Mouse (Mus musculus) embryonic facial prominence, embryonic 15.5 days (tissue): ENCODE data around the gene Coro7. TPM values are rescaled to one million over a fixed set of nuclear protein-coding genes. Genes with fewer than 3 reads are reported as not detected.
A peak's percentile ranks its signal among the peaks of the same experiment; 100 is the strongest.

Source experiments
- ATAC-seq: fragments of 200-750 bp; cut with Nextera tagmentation; 2 replicates; pipeline ENCODE4 v1.8.0; 2017; ENCODE audit warnings: low read depth, moderate TSS enrichment; ENCODE audit not compliant: insufficient number of reproducible peaks, low FRiP score, low TSS enrichment
- H3K27ac ChIP-seq: fragments of 300-500 bp; sonication (generic); replicated peaks from 2 replicates; pipeline ENCODE4 v1.5.1; 2015; ENCODE audit warnings: mild to moderate bottlenecking, inconsistent platforms
- H3K27me3 ChIP-seq: fragments of 300-500 bp; sonication (generic); 2 replicates; pipeline ENCODE4 v1.6.1; 2015; ENCODE audit warnings: inconsistent platforms
- H3K36me3 ChIP-seq: fragments of 300-500 bp; sonication (generic); 2 replicates; pipeline ENCODE4 v1.6.1; 2015; ENCODE audit warnings: mild to moderate bottlenecking, inconsistent platforms
- H3K4me1 ChIP-seq: fragments of 300-500 bp; sonication (generic); 2 replicates; pipeline ENCODE4 v1.6.1; 2015; ENCODE audit warnings: inconsistent platforms
- H3K4me2 ChIP-seq: fragments of 300-500 bp; sonication (generic); replicated peaks from 2 replicates; pipeline ENCODE4 v1.6.1; 2015; ENCODE audit warnings: mild to moderate bottlenecking, inconsistent platforms
- H3K4me3 ChIP-seq: fragments of 300-500 bp; sonication (generic); replicated peaks from 2 replicates; pipeline ENCODE4 v1.5.1; 2015; ENCODE audit warnings: mild to moderate bottlenecking, inconsistent platforms
- H3K9ac ChIP-seq: fragments of 300-500 bp; sonication (generic); 2 replicates; pipeline ENCODE4 v1.6.1; 2015; ENCODE audit warnings: inconsistent platforms
- H3K9me3 ChIP-seq: fragments of 300-500 bp; sonication (generic); replicated peaks from 2 replicates; pipeline ENCODE4 v1.6.1; 2016; ENCODE audit warnings: inconsistent platforms
- WGBS: fragments of 180-500 bp; shearing (Covaris S2); methylation state at CpG from one replicate; pipeline ENCODE4 v1.1.7; 2015; 5-methylcytosine and 5-hydroxymethylcytosine counted together
- polyA plus RNA-seq: library from polyadenylated mRNA; unstranded; fragments of >200 nt; fragmentation: Nextera tagmentation; extraction: Ambion mirVana; gene quantifications from 2 replicates; pipeline ENCODE4 v1.2.1, GENCODE M21; 2015

The Coro7 gene
- polyA plus RNA-seq, 1 experiment from 2014 or later: 21.4 TPM

DNA sequence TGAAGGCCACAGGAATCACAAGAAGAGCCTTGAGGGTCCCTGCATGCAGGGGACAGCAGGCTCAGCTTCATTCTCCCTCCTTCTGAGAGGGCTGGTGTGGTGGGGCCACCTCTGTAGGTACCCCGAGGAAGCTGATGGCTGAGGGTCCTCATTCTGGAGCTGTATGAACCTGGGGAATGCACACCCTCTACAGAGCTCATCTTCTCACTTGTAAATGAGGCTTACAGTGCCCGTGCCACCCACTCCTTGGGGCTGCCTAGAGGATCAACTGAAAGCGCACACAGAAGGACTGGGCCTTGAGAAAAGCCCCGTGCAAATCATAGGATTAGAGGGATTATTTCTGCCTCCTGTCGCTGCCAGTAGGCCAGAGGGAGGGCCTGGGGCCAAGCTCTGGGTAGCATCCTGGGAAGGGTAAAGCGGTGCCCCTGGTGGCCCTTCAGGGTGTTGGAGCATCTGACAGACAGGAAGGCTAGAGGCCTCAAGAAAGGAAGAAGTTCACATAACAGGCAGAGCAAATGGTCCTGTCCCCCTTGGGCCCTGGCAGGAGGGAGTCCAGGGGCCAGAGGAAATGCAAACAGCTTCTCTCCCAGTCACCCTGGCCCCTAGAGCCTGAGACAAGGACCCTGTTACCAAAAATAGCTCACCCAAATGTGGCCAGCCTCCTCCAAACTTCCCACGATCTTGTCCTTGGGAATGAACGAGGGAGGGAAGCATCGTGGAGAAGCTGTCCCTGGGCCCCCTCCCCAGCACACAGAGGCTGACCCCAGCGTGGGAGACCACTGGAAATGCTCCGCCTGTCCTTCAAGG is 23.6 kb downstream of the Coro7 start:
- Histone ChIP-seq H3K9ac (no peak overlapping the region), H3K36me3 (peaks cover 22% of the 10 kb centered on the region; the same call in 1 of the 2 replicates), H3K4me3 (no peak overlapping the region), H3K4me1 (peaks cover 81% of the 10 kb centered on the region), H3K9me3 (no peaks in the 10 kb centered on the region), H3K4me2 (no peak overlapping the region; the same call in 1 of the 2 replicates), H3K27me3 (no peaks in the 10 kb centered on the region), H3K27ac (peak overlapping the region; percentile 92)
- 22% methylated on average over 11 of the region's 11 CpGs for WGBS
- ATAC-seq: no peak

DNA sequence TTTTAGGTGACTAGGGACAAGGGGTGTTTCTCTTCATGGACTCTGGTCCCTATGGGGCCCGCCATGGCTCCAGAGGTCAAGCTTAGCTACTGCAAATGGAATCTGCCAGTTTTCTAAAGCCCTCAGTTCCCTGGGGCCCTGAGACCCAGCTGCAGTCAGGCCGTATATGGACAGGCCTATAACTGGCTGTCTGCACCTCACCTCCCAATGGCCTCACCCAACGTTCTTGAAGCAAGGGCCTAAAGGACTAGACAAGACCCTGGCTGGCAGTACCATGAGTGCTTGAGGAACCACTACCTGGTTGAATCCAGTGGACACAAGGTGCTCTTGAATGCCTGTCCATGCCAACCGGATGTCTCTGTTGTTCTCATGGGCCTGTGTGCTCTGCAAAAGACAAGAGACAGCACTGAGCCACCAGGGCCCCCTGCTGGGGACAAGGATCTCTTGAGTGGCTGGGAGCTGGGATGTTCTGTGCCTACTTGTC is 24.3 kb downstream of the Coro7 start:
- H3K36me3 ChIP-seq: peaks cover 25% of the 10 kb centered on the region

DNA sequence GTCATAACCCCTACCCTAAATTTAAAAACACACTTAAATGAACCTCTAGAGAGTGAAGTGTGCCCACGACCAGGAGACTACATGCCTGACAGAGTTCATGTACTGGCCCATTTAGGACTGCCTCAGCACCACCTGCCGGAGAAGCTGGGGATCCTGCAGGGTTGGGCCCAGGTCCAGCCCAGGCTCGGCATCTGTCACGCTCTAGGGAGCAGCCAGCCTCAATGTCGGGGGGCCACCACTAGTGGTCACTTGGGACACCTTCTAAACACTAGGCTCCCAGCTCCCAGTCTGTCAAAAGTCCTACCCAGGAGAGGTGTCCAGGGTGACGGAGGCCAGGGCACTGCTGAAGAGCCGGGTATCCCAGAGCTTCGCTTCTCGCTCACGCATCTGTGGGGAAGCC is 24.9 kb downstream of the Coro7 start:
- WGBS: 83% methylated on average over 10 of the region's 10 CpGs
- peaks cover 91% of the 10 kb centered on the region for H3K4me1 ChIP-seq
- no peak overlapping the region for H3K4me2 ChIP-seq
- H3K4me3 ChIP-seq: no peak overlapping the region
- H3K9me3 ChIP-seq: no peaks in the 10 kb centered on the region
- H3K27ac ChIP-seq: no peak overlapping the region
- peaks cover 31% of the 10 kb centered on the region for H3K36me3 ChIP-seq
- no peak overlapping the region for H3K9ac ChIP-seq
- ATAC-seq: no peak
- H3K27me3 ChIP-seq: no peaks in the 10 kb centered on the region

More for the DNA sequence above, 24.3 kb downstream of the Coro7 start:
- Histone ChIP-seq H3K9me3 (no peaks in the 10 kb centered on the region), H3K4me1 (peaks cover 87% of the 10 kb centered on the region), H3K9ac (no peak overlapping the region), H3K4me3 (no peak overlapping the region), H3K27ac (peak overlapping the region; percentile 58; the same call in 1 of the 2 replicates), H3K4me2 (no peak overlapping the region), H3K27me3 (no peaks in the 10 kb centered on the region)
- ATAC-seq: no peak
- 61% methylated on average over 4 of the region's 4 CpGs for WGBS

DNA sequence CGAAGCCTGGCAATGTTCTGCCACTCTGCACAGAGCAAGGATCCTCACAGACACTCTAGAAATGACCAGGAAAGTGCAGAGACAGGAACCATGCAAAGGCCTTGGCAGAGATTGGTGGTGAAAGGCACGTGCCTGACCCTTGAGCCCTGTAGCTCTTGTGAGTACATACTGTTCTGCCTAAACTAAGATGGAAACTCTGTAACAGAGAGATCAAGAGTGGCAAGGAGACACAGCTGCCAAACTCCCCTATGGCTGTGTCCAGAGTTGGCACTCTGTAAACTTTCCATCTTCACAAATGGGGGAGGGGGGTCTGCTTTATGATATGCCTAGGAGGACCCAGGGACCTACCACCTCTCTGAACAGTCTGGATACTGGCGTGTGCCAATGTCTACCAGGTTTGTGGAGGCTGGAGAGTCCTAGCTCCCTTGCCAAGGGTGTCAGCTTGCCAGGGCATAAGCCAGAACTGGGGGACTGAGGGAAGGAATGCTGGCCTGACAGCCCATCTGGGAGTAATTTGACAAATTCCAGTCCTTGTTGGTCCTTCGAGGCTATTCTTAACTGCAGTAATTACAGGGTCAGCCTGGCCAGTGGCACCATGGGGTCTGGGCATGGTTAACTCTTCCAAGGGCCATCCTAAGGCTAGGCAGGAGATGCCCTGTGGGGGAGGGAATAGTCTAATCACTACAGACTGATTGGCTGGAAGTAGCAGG is 26.7 kb downstream of the Coro7 start:
- 56% methylated on average over 4 of the region's 4 CpGs for WGBS
- peaks cover 49% of the 10 kb centered on the region for H3K36me3 ChIP-seq
- H3K27ac ChIP-seq: peak overlapping the region; percentile 87
- no peak overlapping the region for H3K9ac ChIP-seq
- no peaks in the 10 kb centered on the region for H3K27me3 ChIP-seq
- H3K4me1 ChIP-seq: peaks cover 95% of the 10 kb centered on the region
- no peaks in the 10 kb centered on the region for H3K9me3 ChIP-seq
- peak; percentile 22 for ATAC-seq
- no peak overlapping the region for H3K4me3 ChIP-seq
- no peak overlapping the region for H3K4me2 ChIP-seq

DNA sequence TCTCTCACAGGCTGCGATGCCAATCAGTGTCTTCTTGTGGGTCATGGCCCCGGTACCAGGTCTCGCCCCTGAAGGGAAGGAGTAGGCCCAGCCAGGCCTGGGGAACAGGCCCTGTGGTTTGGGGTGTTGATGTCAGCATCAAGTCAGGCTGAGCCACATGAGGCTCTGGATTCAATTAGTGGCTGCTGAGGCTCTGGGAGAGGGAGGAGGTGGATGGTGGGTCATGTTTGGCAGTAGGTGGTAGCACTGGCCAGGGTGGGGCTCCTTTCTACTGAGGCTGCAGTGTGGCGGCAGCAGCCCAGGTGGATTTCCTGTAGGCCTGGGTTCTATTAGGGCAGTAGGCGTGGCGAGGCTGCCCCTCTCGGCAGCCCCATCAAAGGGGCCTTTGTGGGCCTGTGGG is 28.0 kb downstream of the Coro7 start:
- Histone ChIP-seq H3K36me3 (peaks cover 49% of the 10 kb centered on the region), H3K9me3 (no peaks in the 10 kb centered on the region), H3K9ac (no peak overlapping the region), H3K4me1 (peaks cover 95% of the 10 kb centered on the region), H3K27ac (peak overlapping the region; percentile 87), H3K27me3 (no peaks in the 10 kb centered on the region), H3K4me2 (peak overlapping the region; percentile 22; the same call in 1 of the 2 replicates), H3K4me3 (no peak overlapping the region)
- WGBS: 32% methylated on average over 7 of the region's 7 CpGs
- ATAC-seq: peak; percentile 87

DNA sequence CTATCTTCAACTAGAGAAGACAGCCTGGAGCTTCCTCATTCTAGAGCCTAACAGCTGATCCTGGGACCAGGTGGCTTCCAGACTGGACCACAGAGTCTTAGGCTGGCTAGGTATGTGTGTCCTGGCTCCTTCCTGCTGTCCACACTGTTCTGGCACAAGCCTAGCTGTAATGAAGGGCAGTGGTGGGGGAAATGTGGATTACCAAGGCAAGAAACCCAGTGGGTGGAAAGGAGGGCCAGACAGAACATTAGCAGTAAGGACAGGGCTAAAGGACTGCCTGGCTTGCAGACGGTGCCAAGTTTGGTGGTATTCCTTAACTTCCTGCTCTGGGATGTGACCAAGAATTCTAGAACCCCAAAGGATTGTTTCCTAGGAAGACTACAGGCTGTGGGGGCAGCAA is 28.5 kb downstream of the Coro7 start:
- no peak overlapping the region for H3K4me2 ChIP-seq
- H3K36me3 ChIP-seq: peaks cover 50% of the 10 kb centered on the region
- H3K9ac ChIP-seq: no peak overlapping the region
- no peak overlapping the region for H3K4me3 ChIP-seq
- peak overlapping the region; percentile 87 for H3K27ac ChIP-seq
- no peak for ATAC-seq
- H3K9me3 ChIP-seq: no peaks in the 10 kb centered on the region
- peaks cover 95% of the 10 kb centered on the region for H3K4me1 ChIP-seq
- WGBS: 62% methylated on average over 1 of the region's 1 CpGs
- H3K27me3 ChIP-seq: no peaks in the 10 kb centered on the region

GRCm38 (mm10) chr16:4650161-4650560 is 29.4 kb downstream of the Coro7 start:
- Histone ChIP-seq H3K9me3 (no peaks in the 10 kb centered on the region), H3K4me1 (peaks cover 91% of the 10 kb centered on the region), H3K4me3 (no peak overlapping the region), H3K36me3 (peaks cover 51% of the 10 kb centered on the region), H3K27me3 (no peaks in the 10 kb centered on the region), H3K4me2 (no peak overlapping the region), H3K27ac (peak overlapping the region; percentile 44; the same call in 1 of the 2 replicates), H3K9ac (no peak overlapping the region)
- ATAC-seq: no peak
- 80% methylated on average over 3 of the region's 3 CpGs for WGBS

DNA sequence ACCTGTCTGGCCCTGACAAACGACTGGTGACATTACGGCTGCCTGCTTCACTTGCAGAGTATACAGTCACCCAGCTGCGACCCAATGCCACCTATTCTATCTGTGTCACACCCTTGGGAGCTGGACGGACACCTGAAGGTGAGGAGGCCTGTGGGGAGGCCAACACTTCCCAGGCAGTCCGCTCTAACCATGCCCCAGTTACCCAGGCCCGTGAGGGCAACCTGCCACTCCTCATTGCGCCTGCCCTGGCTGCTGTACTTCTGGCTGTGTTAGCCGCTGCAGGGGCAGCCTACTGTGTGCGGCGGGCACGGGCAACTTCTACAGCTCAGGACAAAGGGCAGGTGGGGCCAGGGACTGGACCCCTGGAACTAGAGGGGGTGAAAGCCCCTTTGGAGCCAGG is 29.9 kb downstream of the Coro7 start:
- Histone ChIP-seq H3K27me3 (no peaks in the 10 kb centered on the region), H3K9me3 (no peaks in the 10 kb centered on the region), H3K4me1 (peaks cover 89% of the 10 kb centered on the region), H3K4me3 (no peak overlapping the region), H3K36me3 (peaks cover 48% of the 10 kb centered on the region), H3K9ac (no peak overlapping the region), H3K4me2 (no peak overlapping the region), H3K27ac (peak overlapping the region; percentile 44; the same call in 1 of the 2 replicates)
- ATAC-seq: no peak
- 89% methylated on average over 11 of the region's 11 CpGs for WGBS

DNA sequence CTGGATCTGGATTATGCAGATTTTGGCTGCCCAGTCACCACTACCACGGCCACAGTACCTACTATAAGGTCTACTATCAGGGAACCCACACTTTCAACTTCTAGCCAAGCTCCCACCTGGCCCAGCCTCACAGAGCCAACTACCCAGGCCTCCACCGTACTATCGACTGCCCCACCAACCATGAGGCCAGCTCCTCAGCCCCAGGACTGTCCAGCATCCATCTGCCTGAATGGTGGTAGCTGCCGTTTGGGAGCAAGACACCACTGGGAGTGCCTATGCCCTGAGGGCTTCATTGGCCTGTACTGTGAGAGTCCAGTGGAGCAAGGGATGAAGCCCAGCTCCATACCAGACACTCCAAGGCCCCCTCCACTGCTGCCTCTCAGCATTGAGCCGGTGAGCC is 30.4 kb downstream of the Coro7 start:
- H3K4me2 ChIP-seq: no peak overlapping the region
- 80% methylated on average over 5 of the region's 5 CpGs for WGBS
- no peak overlapping the region for H3K9ac ChIP-seq
- H3K27ac ChIP-seq: no peak overlapping the region
- H3K36me3 ChIP-seq: peaks cover 46% of the 10 kb centered on the region
- ATAC-seq: no peak
- H3K4me1 ChIP-seq: peaks cover 89% of the 10 kb centered on the region
- no peaks in the 10 kb centered on the region for H3K9me3 ChIP-seq
- H3K27me3 ChIP-seq: no peaks in the 10 kb centered on the region
- no peak overlapping the region for H3K4me3 ChIP-seq

GRCm38 (mm10) chr16:4648416-4649023 is 31.1 kb downstream of the Coro7 start:
- peak overlapping the region; percentile 80; the same call in 1 of the 2 replicates for H3K27ac ChIP-seq
- ATAC-seq: no peak
- H3K9me3 ChIP-seq: no peaks in the 10 kb centered on the region
- peaks cover 93% of the 10 kb centered on the region for H3K4me1 ChIP-seq
- peaks cover 43% of the 10 kb centered on the region for H3K36me3 ChIP-seq
- H3K27me3 ChIP-seq: no peaks in the 10 kb centered on the region
- H3K9ac ChIP-seq: no peak overlapping the region
- no peak overlapping the region for H3K4me2 ChIP-seq
- WGBS: 84% methylated on average over 28 of the region's 28 CpGs
- H3K4me3 ChIP-seq: no peak overlapping the region

GRCm38 (mm10) chr16:4647651-4648141 is 31.9 kb downstream of the Coro7 start:
- no peak overlapping the region for H3K4me3 ChIP-seq
- WGBS: 47% methylated on average over 13 of the region's 13 CpGs
- H3K36me3 ChIP-seq: peaks cover 43% of the 10 kb centered on the region
- peak overlapping the region; percentile 80 for H3K27ac ChIP-seq
- peak overlapping the region; percentile 15; the same call in 1 of the 2 replicates for H3K4me2 ChIP-seq
- peak; percentile 20 for ATAC-seq
- H3K9ac ChIP-seq: peak overlapping the region; percentile 15; the same call in 1 of the 2 replicates
- no peaks in the 10 kb centered on the region for H3K27me3 ChIP-seq
- no peaks in the 10 kb centered on the region for H3K9me3 ChIP-seq
- peaks cover 93% of the 10 kb centered on the region for H3K4me1 ChIP-seq
